Mouse (Mus musculus) spleen, adult 2 months (tissue): ENCODE results near the gene Pard3. TPM values are rescaled to one million over a fixed set of nuclear protein-coding genes. Genes with fewer than 3 reads are reported as not detected.

Experiments
- DNase-seq, 2 experiments: peaks; one replicate each; pipeline versions ENCODE4 v3.0.0 to v3.0.0-alpha.2; 2012 to 2021; ENCODE audit warnings: low spot score in 2 of 2, low read depth in 1 of 2
- H3K27ac ChIP-seq: fragments of 200-500 bp; 2 replicates; pipeline ENCODE4 v1.5.1; 2012; ENCODE audit warnings: low read length, inconsistent platforms; ENCODE audit not compliant: insufficient read depth
- H3K27me3 ChIP-seq: fragments of 200-500 bp; 2 replicates; pipeline ENCODE4 v1.6.1; 2012; ENCODE audit warnings: mild to moderate bottlenecking, moderate library complexity, low read length, inconsistent platforms; ENCODE audit not compliant: control insufficient read depth, insufficient read depth
- H3K36me3 ChIP-seq: fragments of 200-500 bp; 2 replicates; pipeline ENCODE4 v1.6.1; 2012; ENCODE audit warnings: mild to moderate bottlenecking, low read length, inconsistent platforms; ENCODE audit not compliant: control insufficient read depth, insufficient read depth
- H3K4me1 ChIP-seq: fragments of 200-500 bp; 2 replicates; pipeline ENCODE4 v1.6.1; 2011; ENCODE audit warnings: inconsistent platforms; ENCODE audit not compliant: control insufficient read depth, insufficient read depth, insufficient read length
- H3K4me3 ChIP-seq: fragments of 200-500 bp; 2 replicates; pipeline ENCODE4 v1.5.1; 2011; ENCODE audit warnings: mild to moderate bottlenecking, inconsistent platforms; ENCODE audit not compliant: insufficient read depth, insufficient read length; ENCODE audit errors: extremely low read depth
- CTCF ChIP-seq: fragments of 200-500 bp; IDR thresholded peaks from 2 replicates; pipeline ENCODE4 v1.5.1; 2011; ENCODE audit warnings: mild to moderate bottlenecking, inconsistent platforms; ENCODE audit not compliant: insufficient read depth, insufficient read length, insufficient replicate concordance; ENCODE audit errors: extremely low read depth
- POLR2A ChIP-seq: fragments of 200-500 bp; IDR thresholded peaks from 2 replicates; pipeline ENCODE4 v1.6.1; 2011; ENCODE audit warnings: low read depth, low read length, inconsistent platforms
- WGBS: fragments of 180-500 bp; shearing (Covaris S2); methylation state at CpG from one replicate; pipeline ENCODE4 v1.1.7; 2018; 5-methylcytosine and 5-hydroxymethylcytosine counted together
- polyA plus RNA-seq: library from polyadenylated mRNA; depleted of rRNA; stranded (reverse); fragments of >200 nt; gene quantifications from 2 replicates; pipeline ENCODE4 v1.2.3, GENCODE M21; 2012

The Pard3 gene
- polyA plus RNA-seq, 1 experiment = 3.8 TPM

DNA sequence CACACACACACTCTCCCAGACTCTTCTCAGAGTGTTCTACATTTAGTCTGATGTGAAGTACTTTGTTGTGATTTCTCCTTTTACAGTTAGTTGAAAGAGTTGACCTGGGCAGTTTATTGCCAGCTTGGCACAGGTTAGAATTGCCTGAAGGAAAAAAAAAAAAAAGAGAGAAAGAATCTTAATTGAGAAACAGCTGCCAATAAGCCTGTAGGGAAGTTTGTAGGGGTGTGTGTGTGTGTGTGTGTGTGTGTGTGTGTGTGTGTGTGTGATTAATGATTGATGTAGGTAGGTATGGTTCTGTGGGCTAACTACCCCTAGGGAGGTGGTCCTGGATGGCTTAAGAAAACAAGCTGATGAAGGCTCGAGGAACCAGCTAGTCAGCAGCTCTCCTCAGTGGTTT is 252.1 kb downstream of the Pard3 start:
- 4% methylated on average over 1 of the region's 1 CpGs for WGBS
- Histone ChIP-seq H3K27me3 (no peaks in the 10 kb centered on the region), H3K36me3 (no peaks in the 10 kb centered on the region), H3K4me3 (no peak overlapping the region), H3K27ac (no peak overlapping the region), H3K4me1 (peaks cover 4% of the 10 kb centered on the region; the same call in 1 of the 2 replicates)
- no peak for TF ChIP-seq POLR2A
- TF ChIP-seq CTCF = no peak
- no peak for DNase-seq

DNA sequence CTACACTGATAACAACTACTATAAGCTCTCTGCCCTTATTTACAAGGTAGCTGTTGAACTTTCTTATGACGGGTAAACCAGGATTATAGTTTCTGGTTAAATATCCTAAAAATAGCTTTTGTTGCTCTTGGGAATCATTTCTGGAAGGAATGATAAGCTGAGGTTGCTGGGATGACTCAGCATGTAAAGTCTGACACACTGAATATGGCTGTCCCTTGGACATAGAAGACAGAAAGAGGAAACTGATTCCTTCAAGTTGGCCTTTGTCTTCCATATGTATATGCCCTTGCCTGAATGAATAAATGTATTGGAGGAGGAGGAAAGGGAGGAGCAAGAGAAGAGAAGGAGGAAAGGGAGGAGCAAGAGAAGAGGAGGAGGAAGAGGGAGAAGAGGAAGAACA is 254.2 kb downstream of the Pard3 start:
- Histone ChIP-seq H3K4me3 (no peak overlapping the region), H3K4me1 (peaks cover 4% of the 10 kb centered on the region; the same call in 1 of the 2 replicates), H3K27ac (no peak overlapping the region), H3K36me3 (no peaks in the 10 kb centered on the region), H3K27me3 (no peaks in the 10 kb centered on the region)
- TF ChIP-seq POLR2A = no peak
- TF ChIP-seq CTCF = no peak
- 77% methylated on average over 1 of the region's 1 CpGs for WGBS
- DNase-seq = no peak

DNA sequence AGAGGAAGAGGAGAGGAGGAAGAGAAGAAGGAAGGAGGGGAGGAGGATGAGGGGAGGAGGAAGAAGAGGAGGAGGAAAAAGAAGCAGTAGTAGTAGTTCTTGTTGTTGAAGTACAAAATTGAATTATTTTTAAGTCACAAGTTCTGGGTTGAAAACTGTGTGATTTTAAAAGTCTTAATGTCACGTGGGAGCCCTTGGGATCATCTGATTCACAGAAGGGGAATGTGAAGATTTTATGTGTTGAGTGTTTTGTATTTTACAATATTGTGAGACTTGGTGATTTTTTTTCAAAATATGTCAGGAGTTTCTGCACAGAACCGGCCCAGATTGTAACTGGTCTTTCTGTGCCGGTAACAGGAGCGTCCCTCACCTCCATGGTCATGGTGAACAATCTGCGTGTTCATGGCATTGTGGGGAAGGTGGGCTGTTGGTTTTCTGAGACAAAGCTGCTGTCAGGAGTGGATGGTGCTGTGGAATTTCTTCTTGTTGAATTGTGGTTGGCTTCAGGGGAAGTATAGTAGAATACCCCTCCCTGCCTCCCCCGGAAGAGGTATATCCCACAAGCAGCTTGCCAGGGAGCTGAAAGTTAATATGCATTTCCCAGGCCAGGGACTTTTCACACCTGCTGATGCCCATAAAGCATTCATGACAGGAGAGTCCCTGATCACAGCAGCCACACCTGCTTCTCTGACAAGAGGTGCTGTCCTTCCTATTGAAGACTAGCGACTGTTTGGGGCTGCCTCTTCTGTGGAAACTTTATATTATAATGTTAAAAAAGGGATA is 254.9 kb downstream of the Pard3 start:
- H3K27ac ChIP-seq = no peak overlapping the region
- TF ChIP-seq CTCF (no peak), POLR2A (no peak)
- H3K36me3 ChIP-seq = no peaks in the 10 kb centered on the region
- no peaks in the 10 kb centered on the region for H3K27me3 ChIP-seq
- H3K4me3 ChIP-seq = no peak overlapping the region
- WGBS = 15% methylated on average over 7 of the region's 7 CpGs
- DNase-seq = no peak
- H3K4me1 ChIP-seq = peaks cover 4% of the 10 kb centered on the region; the same call in 1 of the 2 replicates

DNA sequence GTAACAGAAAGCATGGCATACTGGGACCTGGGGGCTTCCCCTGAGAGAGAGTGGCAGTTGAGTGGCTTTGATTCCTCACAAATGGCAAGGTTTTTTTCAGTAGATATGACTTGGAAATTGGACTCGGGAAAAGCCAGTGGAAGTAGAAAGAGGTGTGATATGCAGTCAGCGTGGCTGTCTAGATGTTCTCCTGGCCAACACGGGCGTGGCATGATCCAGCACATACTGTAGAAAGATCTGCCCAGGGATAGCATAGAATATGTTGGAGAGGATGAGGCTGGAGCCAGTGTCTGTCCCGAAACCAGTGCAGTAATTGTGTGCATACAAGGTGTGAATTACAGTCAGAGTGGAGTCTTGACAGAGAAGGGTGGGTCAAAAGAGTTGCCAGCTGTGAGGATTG is 257.2 kb downstream of the Pard3 start:
- Histone ChIP-seq H3K36me3 (no peaks in the 10 kb centered on the region), H3K4me3 (no peak overlapping the region), H3K4me1 (peaks cover 6% of the 10 kb centered on the region), H3K27me3 (no peaks in the 10 kb centered on the region), H3K27ac (no peak overlapping the region)
- no peak for DNase-seq
- TF ChIP-seq POLR2A (no peak), CTCF (no peak)
- 95% methylated on average over 5 of the region's 5 CpGs for WGBS

DNA sequence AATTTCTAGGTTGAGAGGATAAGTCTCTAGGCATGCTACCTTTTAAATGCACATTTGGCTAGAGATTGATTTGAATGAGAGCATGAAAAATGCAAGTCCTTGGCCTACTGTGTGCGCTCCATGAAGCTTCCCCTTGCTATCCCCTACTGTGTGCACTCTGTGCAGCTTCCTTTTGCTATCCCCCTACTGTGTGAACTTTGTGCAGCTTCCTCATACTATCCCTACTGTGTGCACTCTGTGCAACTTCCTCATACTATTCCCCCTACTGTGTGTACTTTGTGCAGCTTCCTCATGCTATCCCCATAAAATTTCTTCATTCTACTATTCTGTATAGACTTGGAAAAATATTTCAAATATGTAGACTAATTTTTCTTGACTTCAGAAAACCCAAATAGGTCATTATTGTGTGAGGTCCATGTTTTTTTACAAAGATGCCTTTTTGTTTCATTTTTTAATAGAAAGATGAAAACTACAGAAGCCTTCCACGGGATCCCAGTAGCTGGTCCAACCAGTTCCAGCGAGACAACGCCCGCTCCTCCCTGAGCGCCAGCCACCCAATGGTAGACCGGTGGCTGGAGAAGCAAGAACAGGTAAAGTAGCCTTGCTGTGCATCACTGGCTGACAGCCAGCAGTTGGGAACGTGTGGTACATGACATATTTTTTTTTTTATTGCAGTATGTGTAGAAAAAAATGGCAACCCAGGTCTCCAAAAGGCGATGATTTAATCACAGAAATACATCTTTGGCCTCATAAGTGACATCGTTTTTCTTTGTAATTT is 260.1 kb downstream of the Pard3 start:
- WGBS = 91% methylated on average over 10 of the region's 10 CpGs
- H3K36me3 ChIP-seq = no peaks in the 10 kb centered on the region
- H3K4me1 ChIP-seq = peaks cover 3% of the 10 kb centered on the region
- H3K4me3 ChIP-seq = no peak overlapping the region
- TF ChIP-seq POLR2A (no peak), CTCF (no peak)
- no peaks in the 10 kb centered on the region for H3K27me3 ChIP-seq
- H3K27ac ChIP-seq = no peak overlapping the region
- DNase-seq = no peak

DNA sequence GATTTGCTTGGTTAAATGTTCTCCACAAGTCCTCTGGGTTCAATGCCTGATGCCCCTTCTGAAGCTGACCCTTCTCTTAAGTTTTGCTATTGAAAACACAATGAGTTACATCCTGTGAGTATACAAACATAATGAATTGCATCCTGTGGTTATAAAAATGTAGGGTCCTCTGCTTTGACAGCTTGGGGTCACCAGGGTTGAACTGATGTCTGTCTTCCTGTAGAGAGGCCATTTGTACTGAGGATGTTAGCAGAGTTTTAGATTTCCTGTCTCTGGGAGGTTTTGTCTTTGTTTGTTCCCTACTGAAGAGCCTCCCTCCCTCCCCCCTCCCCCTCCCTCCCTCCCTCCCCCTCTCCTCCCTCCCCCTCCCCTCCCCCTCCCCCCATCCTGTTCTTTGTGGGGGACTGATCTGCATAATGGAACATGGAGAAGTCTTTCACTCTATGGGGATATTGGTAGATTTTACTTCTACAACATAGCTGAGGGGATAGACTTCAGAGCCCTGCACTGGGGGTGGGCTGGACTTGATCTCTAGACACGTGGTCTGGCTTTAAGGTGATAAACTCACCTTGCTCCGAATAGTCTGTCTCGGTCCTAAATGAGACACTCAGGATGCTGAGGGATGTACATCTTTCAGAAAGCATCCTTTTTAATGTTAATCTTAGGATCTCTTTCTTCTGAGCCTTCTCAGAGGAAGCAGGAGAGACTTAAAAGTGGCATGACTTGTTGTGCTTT is 261.3 kb downstream of the Pard3 start:
- TF ChIP-seq POLR2A (no peak), CTCF (no peak)
- Histone ChIP-seq H3K27ac (no peak overlapping the region), H3K4me1 (peaks cover 2% of the 10 kb centered on the region; the same call in 1 of the 2 replicates), H3K27me3 (no peaks in the 10 kb centered on the region), H3K36me3 (no peaks in the 10 kb centered on the region), H3K4me3 (no peak overlapping the region)
- WGBS = 44% methylated on average over 3 of the region's 3 CpGs
- DNase-seq = no peak

DNA sequence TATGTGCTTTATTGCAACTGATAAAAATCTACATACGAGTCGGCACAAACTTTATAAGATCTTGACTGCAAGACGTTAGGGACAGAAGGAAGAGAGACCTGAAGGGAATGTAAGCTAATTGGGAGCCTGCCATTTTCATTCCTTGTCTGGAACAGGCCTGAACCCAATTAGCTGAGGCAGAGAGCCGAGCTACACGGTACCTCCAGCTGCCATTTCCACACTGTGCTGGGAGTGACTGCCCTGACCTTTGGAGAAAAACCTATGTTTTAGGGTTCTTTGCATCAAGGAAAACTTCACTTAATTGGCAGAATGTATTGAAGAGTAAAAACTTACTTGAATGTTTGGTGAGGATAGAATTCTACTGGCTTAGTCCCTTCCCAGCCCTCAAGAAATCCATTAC is 262.1 kb downstream of the Pard3 start:
- no peak for DNase-seq
- no peaks in the 10 kb centered on the region for H3K27me3 ChIP-seq
- no peak overlapping the region for H3K4me3 ChIP-seq
- 57% methylated on average over 5 of the region's 5 CpGs for WGBS
- no peaks in the 10 kb centered on the region for H3K36me3 ChIP-seq
- H3K4me1 ChIP-seq = peaks cover 2% of the 10 kb centered on the region; the same call in 1 of the 2 replicates
- TF ChIP-seq CTCF (no peak), POLR2A (no peak)
- H3K27ac ChIP-seq = no peak overlapping the region
